Mouse (Mus musculus) brain, adult 2 months (tissue): ENCODE data around the gene Deaf1.

Experiments used
- DNase-seq: peaks from one replicate; pipeline ENCODE4 v3.0.0; 2011; ENCODE audit warnings: low read depth, low spot score

The Deaf1 gene

GRCm38 (mm10) chr7:141339215-141339920 lies 11.9 kb upstream of the Deaf1 start:
- no peak for DNase-seq

GRCm38 (mm10) chr7:141338576-141339131 lies 11.2 kb upstream of the Deaf1 start, which contains the start of gene Eps8l2:
Gene Eps8l2 (plus strand): TSS chr7:141338880.
- no peak for DNase-seq

DNA sequence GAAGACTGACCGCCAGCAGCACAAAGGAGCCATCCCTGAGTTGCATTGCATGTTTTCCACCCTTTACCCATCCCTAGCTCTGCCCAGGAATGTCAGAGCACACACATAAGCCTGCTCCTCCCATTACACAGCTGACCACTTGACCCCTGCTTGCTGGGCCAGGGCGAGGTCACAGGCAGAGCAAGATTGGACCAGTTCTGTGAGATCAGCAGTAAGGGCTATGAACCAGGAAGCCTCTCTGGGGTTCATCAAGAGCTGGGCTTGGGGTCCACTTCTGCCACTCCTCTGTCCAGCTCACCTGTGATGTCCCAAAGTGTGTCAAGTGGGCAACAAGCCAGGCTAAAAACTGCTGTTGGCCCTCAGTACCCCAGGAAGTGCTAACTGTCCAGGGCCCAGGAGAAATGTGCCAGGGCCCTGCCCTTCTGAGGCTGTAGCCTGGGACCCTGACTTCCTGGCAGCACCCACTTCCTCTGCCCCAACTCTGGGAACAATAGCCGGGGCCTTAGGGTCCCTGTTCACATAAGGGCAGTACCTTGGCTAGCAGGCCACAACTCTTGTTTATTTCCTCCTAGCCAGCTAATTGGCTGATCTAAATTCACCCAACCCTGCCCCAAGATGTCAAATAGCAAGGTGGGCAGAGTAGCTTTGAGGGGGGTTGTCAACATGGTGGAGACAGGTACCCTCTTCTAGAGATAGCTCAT lies 10.4 kb upstream of the Deaf1 start:
- no peak for DNase-seq

DNA sequence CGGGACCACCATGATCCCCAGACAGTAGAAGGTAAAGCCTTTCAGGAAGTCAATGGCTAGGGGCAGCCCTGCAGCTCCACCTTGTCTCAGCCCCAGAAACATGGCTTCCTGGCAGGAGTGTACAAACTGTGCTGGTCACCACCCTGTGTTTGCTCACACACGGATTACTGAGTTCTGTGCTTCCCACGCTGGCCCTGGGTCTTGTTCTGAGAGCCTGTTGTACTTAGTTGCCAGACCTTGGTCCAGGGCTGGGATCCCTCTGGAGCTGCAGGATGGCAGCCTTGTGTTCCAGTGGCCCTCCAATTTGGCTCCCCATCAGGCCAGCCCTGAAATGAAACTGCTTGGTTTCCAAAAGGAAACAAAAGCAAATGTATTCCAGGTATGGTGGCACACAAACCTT lies 8.8 kb upstream of the Deaf1 start:
- no peak for DNase-seq

DNA sequence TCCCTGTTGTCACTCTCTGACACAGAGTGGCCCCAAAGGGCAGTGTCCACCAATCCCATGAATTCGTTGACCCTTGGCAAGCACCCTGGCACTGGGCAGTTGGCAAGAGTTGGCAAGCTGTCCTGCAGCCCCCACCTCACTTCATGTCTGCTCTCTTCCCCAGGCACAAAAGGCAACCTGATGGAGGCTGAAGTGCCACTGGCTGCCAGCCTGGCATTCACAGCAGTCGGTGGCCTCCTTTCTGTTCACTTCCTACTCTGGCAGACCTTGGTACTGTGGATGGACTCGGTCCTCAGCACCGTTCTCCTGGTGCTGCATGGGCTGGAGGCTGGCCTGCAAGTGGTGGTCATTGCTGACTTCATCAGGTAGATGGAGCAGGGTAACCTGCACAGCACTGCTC lies 8.2 kb upstream of the Deaf1 start:
- DNase-seq: peak; percentile 85

- no peak for DNase-seq
Observed at GRCm38 (mm10) chr7:141335044-141335579, 7.6 kb upstream of the Deaf1 start.

DNA sequence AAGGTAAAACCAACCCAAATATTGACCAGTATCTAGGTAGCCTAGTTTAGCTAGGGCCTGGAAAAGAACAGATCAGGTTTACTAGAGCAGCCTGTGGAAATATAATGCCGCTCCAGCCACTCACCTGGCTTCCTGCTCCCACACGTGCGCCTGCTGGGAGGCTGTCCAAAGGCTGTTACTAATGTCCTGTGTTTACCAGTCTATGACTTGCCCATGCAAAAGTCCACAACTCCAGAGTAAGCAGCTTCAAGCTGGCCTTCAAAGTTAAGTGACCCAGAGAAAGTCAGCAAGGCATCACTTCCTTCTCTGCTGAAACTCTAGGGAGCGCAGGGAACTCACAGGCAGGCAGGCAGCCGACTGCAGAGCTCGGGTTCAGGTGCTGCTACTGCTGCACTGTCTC lies 4.5 kb upstream of the Deaf1 start:
- no peak for DNase-seq

- no peak for DNase-seq
Observed at GRCm38 (mm10) chr7:141330706-141331105, 3.2 kb upstream of the Deaf1 start.

DNA sequence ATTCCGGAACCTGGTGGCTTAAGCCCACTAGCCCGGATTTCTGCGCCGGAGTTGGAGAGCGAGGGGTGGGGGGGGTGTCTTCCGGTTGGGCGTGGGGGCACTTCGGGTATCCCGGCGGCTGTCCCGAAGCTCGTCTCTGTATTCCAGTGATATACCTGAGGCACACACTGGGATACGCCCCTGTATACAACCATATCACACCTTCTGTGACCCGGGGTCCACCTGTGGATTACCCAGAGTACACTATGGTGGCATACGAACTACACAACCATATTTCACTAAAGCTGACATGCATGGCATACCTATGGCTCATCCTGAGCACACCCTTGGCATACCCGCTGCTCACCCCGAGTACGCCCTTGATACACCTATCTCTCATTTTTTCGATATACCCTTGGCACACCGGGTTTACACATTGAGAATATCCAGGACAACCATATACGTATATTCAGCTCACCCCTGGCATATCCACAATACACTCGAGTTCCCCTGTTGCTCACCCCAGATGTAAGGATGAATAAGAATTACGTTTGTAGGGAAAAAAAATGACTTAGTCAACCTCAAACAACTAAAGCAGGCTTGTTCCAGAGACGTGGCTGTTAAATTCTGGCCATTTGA lies 992 bp upstream of the Deaf1 start:
- no peak for DNase-seq

GRCm38 (mm10) chr7:141326546-141327446 lies 694 bp downstream of the Deaf1 start:
- DNase-seq: no peak

GRCm38 (mm10) chr7:141324686-141325085 lies 2.8 kb downstream of the Deaf1 start:
- no peak for DNase-seq

DNA sequence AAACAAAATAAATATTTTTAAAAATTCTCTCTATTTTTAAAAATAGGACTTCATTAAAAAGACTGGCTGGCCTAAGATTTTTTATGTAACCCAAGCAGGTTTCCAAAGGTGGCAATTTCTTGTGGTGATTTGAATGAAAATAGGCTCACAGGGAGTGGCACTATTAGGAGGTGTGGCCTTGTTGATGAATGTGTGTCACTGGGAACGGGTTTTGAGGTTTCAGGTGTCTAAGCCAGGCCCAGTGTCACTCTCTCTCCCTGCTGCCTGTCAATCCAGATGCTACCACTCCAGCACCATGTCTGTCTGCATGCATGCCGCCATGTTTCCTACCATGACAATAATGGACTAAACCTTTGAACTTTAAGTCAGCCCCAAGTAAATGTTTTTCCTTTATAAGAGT lies 8.0 kb downstream of the Deaf1 start:
- DNase-seq: no peak

- DNase-seq: no peak
Observed at GRCm38 (mm10) chr7:141317619-141318132, 9.8 kb downstream of the Deaf1 start.

GRCm38 (mm10) chr7:141315974-141316373 lies 11.5 kb downstream of the Deaf1 start:
- peak; percentile 70 for DNase-seq

- DNase-seq: peak; percentile 37
Observed at GRCm38 (mm10) chr7:141315076-141315475, 12.4 kb downstream of the Deaf1 start.

GRCm38 (mm10) chr7:141314416-141314815 lies 13.1 kb downstream of the Deaf1 start:
- DNase-seq: no peak

DNA sequence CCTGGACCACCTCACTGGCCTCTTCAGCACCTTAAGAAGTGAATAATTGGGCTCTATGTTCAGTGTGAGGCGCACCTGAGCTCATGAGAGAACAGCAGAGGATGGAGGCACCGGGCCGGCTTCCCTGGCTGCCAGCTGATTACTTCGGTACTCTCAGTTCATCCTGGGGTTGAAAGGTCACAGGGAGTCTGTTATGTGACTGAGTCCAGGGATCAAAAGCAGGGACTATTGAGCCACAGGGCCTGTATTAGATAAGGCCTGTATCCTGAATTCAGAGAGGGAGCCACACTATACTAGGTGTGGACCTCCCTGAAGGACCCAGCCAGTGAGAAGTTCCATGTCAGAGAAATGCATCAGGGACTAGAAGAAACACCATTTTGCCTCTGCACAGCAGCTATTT lies 23.0 kb downstream of the Deaf1 start:
- no peak for DNase-seq

DNA sequence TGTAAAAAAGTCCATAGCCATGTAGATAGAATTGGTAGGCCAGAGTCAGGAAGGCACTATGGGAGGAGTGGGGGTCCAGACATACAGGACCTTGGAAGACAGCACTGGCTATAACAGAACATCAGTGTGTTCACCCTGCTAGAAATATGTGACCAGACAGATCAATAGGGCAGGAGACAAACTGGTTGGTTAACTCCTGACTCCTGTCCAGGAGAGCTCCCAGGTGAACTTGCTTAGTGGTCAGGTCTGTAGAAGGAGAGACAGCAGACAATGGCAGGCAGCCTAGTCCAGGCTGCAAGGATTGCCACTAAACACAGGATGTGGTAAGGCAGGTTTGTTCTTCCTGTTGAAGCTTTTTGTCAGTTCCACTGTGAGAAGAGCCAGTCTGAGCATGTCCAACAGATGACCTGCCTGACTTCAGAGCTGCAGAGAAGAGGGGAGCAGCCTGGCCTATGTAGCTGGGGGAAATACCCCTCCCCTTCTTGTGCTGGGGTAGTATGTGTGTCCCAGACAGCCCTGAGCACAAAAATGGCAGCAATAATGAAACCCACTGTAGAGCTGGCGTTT lies 24.7 kb downstream of the Deaf1 start:
- no peak for DNase-seq

DNA sequence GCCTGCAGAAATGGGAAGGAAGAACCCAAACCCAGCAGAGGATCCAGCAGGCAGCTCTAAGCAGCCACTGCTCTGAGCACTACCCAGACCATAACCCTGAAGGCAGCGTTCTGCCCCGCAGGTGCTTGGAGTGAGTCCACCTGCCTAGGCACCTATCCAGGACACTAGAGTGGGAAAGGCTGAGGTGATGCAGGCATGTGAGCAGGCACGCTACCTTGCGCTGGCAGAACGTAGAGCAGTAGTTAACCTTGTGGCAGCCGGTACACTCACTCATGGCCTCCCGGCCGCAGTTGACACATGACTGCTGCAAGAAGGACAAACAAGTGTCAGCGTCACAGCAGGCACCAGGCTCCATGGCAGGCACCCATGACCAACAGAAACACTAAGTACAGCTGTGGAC lies 26.1 kb downstream of the Deaf1 start:
- DNase-seq: peak; percentile 41

GRCm38 (mm10) chr7:141299175-141299574 lies 28.3 kb downstream of the Deaf1 start:
- DNase-seq: peak; percentile 56
